Mouse (Mus musculus) retina, adult 2 months (tissue): ENCODE measurements around the gene Gm26558.

Source experiments
- DNase-seq: peaks from one replicate; pipeline ENCODE4 v3.0.0-alpha.2; 2012; ENCODE audit warnings: low read depth, low spot score

The Gm26558 gene

GRCm38 (mm10) chr2:70661715-70662495 is at the start of gene Gm26558:
Gm26558 (minus strand) TSS chr2:70662108.
- DNase-seq, result no peak

- no peak for DNase-seq
Observed at GRCm38 (mm10) chr2:70710878-70711277, 49.0 kb upstream of the Gm26558 start.

GRCm38 (mm10) chr2:70710236-70710635 is 48.3 kb upstream of the Gm26558 start:
- no peak for DNase-seq

DNA sequence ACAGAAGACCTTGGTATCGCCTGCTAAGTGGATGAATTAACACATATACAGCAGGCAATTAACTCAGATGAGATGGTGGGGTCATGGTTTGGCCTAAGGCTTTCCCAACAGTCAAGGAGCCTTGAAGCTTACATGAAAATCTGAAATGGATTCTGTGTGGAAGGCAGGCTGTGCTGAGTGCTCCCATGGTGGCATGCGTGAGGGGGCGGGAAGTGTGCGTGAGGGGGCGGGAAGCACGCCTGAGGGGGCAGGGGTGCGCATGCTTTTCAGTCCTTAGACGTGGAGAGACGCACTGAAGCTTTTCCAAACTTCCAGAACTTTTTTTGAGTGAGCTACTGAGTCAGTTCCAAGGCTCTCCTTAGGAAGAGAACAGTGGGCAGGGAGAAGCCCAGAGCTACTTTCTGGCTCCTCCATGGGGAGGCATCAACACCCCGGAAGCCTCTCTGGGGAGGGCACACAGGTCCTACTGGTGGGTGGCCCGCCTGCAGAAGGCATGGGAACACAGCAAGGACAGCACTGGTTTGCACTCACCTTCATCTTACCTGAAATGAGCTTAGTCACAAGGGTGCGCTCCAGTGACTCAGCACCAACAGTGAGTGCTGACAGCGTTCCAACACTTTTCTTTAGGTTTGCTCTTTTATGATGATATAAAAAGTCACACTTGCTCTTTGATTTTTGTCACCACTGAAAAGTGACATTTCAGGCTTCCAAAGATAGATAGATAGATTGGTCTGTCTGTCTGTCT is 47.2 kb upstream of the Gm26558 start:
- DNase-seq, result no peak

DNA sequence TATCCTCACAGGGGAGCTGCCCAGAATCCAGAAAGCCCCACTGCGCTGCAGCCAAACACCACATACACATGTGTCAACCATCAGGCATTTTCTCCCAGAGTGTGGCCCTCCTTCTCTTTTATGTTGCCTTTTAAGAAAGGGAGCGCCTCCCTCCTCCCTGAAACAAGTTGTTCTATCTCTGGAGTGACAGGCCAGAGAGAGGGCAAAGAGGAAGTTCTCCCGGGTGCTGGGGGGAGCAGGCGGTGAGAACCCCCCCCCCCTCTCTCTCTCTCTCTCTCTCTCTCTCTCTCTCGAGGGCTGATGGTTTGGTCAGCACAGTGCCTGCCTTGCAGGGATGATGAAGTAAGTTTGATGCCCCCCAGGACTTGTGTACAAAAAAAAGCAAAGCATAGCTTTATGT is 40.5 kb upstream of the Gm26558 start:
- DNase-seq, result no peak

GRCm38 (mm10) chr2:70701571-70701970 is 39.7 kb upstream of the Gm26558 start:
- DNase-seq, result no peak

DNA sequence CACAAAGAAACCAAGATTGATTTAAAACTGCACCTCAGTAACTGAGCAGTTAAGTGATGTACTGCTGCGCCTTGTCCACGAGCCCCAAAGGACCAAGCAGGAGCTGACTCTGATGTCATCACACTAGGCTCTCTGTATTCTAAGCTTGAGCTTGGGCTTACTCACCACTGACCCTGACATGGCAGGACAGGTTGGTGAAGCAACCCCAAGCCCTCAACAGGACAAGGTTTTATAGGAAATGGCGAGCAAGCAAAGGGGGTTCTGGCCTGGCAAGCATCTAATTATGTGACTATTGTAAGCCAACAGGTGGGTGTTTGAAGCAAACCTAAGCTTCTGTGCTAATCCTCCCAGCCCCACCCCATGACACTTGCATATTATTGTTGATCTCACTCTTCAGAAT is 38.9 kb upstream of the Gm26558 start:
- DNase-seq, result no peak

DNA sequence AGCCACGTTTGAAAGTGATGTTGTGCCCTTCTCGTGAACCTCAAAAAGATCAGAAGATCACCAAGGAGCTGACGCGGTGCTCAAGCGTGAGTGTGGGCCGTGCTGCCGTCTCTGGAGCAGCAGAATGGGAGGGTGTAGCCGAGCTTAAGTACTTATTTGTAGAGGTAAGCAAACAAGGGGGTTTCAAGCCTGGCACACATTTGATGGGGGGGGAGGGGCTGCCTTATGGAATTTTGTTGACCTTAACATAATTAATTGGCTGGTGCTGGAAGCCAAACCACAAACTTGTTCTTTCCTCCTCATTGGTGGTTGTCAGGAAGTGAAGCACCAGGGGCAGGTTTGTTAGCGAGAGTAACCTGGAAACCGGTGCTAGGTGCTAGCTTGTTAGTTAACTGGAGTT is 33.8 kb upstream of the Gm26558 start:
- DNase-seq, result no peak

GRCm38 (mm10) chr2:70690195-70690594 is 28.3 kb upstream of the Gm26558 start:
- DNase-seq, result no peak

- no peak for DNase-seq
Observed at GRCm38 (mm10) chr2:70688454-70689078, 26.7 kb upstream of the Gm26558 start.

DNA sequence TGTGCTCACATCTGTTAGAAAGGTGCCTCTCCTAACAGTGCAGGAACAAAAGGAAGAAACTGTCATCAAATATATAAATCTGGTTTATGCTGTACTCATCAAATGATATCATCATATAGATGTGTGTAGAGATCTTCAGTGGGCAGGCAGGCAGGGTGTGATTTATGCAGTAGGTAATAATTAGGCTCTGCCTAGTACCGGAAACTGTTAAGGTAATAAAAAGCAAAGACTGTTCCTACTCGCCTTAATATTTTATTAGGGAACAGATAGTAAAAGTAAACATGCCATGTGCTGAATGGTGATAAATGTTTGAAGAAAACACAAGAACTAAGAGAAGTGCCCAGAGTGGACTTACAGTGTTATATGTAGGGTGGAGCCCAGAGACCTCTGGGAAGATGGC is 20.4 kb upstream of the Gm26558 start:
- no peak for DNase-seq

DNA sequence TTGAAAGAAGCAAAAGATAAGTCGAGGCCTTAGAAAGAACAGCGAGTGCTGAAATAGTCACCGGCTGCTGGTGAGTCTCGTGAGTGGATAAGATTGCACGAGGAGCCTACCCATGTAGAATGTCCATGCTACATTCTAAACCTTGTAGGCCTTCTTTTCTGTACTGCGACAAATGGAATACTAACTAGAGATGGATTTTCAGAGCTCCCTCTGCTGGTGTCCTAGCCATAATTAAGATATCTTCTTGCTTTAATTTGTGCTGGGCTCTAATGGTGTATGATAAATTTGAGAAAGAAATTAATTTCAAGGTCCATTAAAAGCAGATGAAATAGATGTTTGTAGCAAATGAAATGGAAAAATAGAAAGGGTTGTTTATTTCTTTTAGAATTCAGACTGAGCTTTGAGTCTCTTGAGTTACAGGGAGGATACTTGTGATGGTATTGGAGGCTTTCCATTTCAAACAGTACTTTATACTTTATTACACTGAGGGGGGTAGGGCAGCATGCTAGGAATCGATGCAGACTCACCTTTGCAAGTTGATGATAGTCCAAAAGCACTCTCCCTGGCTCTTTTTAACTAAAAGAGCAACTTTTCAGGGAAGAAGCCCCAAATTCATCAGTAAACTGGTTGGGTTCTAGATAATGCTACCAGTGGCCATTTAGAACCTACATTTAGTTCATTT is 11.7 kb upstream of the Gm26558 start:
- DNase-seq, result no peak

DNA sequence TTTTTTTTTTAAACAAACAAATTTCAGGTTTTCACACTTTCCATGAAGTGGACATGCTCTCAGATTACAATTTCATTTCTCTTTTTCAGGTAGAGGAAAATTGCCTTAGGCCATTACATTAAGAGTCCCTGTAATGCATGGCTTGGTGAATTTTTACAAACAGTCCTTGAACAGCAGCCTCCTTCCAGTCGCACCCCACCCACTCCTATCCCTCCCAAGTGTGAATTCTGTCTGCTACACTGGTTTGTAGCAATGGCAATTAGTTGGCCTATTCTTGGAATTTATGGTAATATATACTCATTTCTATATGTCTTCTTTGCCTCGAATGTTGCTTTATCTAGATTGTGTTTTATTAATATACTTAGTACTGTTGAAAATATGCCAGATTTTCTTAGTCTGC is 10.6 kb upstream of the Gm26558 start:
- DNase-seq, result no peak

GRCm38 (mm10) chr2:70669896-70670295 is 8.0 kb upstream of the Gm26558 start:
- peak; percentile 74 for DNase-seq

GRCm38 (mm10) chr2:70669241-70669640 is 7.3 kb upstream of the Gm26558 start:
- DNase-seq, result no peak

- DNase-seq, result no peak
Observed at GRCm38 (mm10) chr2:70667016-70667415, 5.1 kb upstream of the Gm26558 start.

GRCm38 (mm10) chr2:70663764-70664163 is 1.9 kb upstream of the Gm26558 start:
- DNase-seq, result no peak

- DNase-seq, result peak; percentile 93
Observed at GRCm38 (mm10) chr2:70660887-70661714, 807 bp downstream of the Gm26558 start, which contains the start of gene Gorasp2. Gorasp2 (plus strand) TSS chr2:70661576.

DNA sequence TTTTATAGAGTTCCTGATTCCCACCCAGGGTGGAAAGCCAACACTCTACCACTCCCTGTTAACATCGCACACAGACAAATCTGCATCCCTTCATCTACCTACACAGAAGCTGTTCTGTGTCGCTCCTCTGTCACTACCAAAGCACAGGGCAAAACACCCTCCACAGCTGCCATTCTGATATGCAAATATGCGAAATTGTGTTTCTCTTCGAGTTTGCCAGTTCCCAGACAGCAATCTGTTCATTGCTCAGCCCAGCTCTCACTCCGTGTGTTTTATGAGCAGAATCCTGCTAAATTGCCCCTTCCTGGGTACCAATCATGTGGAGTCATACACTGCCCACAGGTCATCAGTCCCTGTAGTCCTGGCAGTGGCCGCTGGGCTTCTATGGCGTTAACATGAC is 4.8 kb downstream of the Gm26558 start:
- no peak for DNase-seq

- no peak for DNase-seq
Observed at GRCm38 (mm10) chr2:70651820-70652219, 10.1 kb downstream of the Gm26558 start.

DNA sequence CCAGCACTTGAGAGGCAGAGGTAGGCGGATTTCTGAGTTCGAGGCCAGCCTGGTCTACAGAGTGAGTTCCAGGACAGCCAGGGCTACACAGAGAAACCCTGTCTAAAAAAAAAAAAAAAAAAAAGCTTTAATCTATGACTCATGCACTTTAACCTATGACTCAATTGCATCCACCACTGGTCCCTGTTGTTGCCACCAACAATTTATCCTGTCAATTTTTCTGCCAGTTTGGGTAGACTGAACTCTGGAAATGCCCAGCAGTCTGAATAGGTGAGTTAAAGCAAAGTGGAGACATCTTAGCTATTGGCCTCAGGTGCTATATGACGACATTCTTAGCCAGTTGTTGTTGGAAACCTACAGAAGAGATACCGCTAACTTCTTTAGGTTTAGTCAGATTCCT is 12.4 kb downstream of the Gm26558 start:
- DNase-seq, result no peak
